Mouse (Mus musculus): ENCODE results near the gene Cntnap5c. TPM values are rescaled to one million over a fixed set of nuclear protein-coding genes. Genes with fewer than 3 reads are reported as not detected.

Gene Cntnap5c
- not detected in 2 replicates for polyA plus RNA-seq (2016; fragmentation: Nextera tagmentation; extraction: Ambion mirVana)

GRCm38 (mm10) chr17:57768622-57769610 is at the start of gene Cntnap5c:
TSS of gene Cntnap5c (plus strand) at chr17:57769570.
- H3K27me3 ChIP-seq (replicated peaks; ENCODE audit: low read depth, poor library complexity, severe bottlenecking) = no peaks in the 10 kb centered on the region
- H3K27ac ChIP-seq (replicated peaks) = no peak within 1 kb of the TSS
- DNase-seq (ENCODE audit: low spot score) = peak; percentile 85
- peaks cover 4% of the 10 kb centered on the region; the same call in 1 of the 2 replicates for H3K4me1 ChIP-seq
- WGBS = 20% methylated on average over 26 of the region's 26 CpGs
- H3K36me3 ChIP-seq (replicated peaks) = no peaks in the 10 kb centered on the region
- no peaks in the 10 kb centered on the region for H3K9me3 ChIP-seq
- H3K4me3 ChIP-seq = 0 out of 2 replicates have a peak within 1 kb of the TSS, but pooled peaks have one; percentile 33

GRCm38 (mm10) chr17:57742119-57742518 is 27.3 kb upstream of the Cntnap5c start, which contains the start of gene Gm21834:
TSS of gene Gm21834 (minus strand) at chr17:57742219.
- Histone ChIP-seq H3K9me3 (no peaks in the 10 kb centered on the region), H3K4me1 (no peaks in the 10 kb centered on the region), H3K4me3 (no peak within 1 kb of the TSS), H3K36me3 (replicated peaks) (no peaks in the 10 kb centered on the region), H3K27ac (replicated peaks) (no peak within 1 kb of the TSS), H3K27me3 (replicated peaks; ENCODE audit: low read depth, poor library complexity, severe bottlenecking) (no peaks in the 10 kb centered on the region)
- no peak for DNase-seq (ENCODE audit: low spot score)
- 85% methylated on average over 5 of the region's 5 CpGs for WGBS

GRCm38 (mm10) chr17:57758033-57758432 is 11.3 kb upstream of the Cntnap5c start:
- no peak for DNase-seq (ENCODE audit: low spot score)
- 75% methylated on average over 1 of the region's 1 CpGs for WGBS
- Histone ChIP-seq H3K4me1 (no peaks in the 10 kb centered on the region), H3K4me3 (no peak overlapping the region), H3K27ac (replicated peaks) (no peak overlapping the region), H3K27me3 (replicated peaks; ENCODE audit: low read depth, poor library complexity, severe bottlenecking) (no peaks in the 10 kb centered on the region), H3K36me3 (replicated peaks) (no peaks in the 10 kb centered on the region), H3K9me3 (no peaks in the 10 kb centered on the region)

- Histone ChIP-seq H3K9me3 (no peaks in the 10 kb centered on the region), H3K36me3 (replicated peaks) (no peaks in the 10 kb centered on the region), H3K27ac (replicated peaks) (no peak overlapping the region), H3K4me3 (no peak overlapping the region), H3K4me1 (peaks cover 4% of the 10 kb centered on the region; the same call in 1 of the 2 replicates), H3K27me3 (replicated peaks; ENCODE audit: low read depth, poor library complexity, severe bottlenecking) (no peaks in the 10 kb centered on the region)
- DNase-seq (ENCODE audit: low spot score) = no peak
Observed at GRCm38 (mm10) chr17:57767306-57767705, 2.1 kb upstream of the Cntnap5c start.

- Histone ChIP-seq H3K36me3 (replicated peaks) (no peaks in the 10 kb centered on the region), H3K9me3 (no peaks in the 10 kb centered on the region), H3K27me3 (replicated peaks; ENCODE audit: low read depth, poor library complexity, severe bottlenecking) (no peaks in the 10 kb centered on the region), H3K4me3 (no peak overlapping the region), H3K4me1 (peaks cover 4% of the 10 kb centered on the region; the same call in 1 of the 2 replicates), H3K27ac (replicated peaks) (no peak overlapping the region)
- DNase-seq (ENCODE audit: low spot score) = no peak
- 21% methylated on average over 4 of the region's 4 CpGs for WGBS
Observed at GRCm38 (mm10) chr17:57770904-57771303, 1.5 kb downstream of the Cntnap5c start.

- DNase-seq (ENCODE audit: low spot score) = no peak
- Histone ChIP-seq H3K4me1 (no peaks in the 10 kb centered on the region), H3K9me3 (no peaks in the 10 kb centered on the region), H3K4me3 (no peak overlapping the region), H3K36me3 (replicated peaks) (no peaks in the 10 kb centered on the region), H3K27ac (replicated peaks) (no peak overlapping the region), H3K27me3 (replicated peaks; ENCODE audit: low read depth, poor library complexity, severe bottlenecking) (no peaks in the 10 kb centered on the region)
- 76% methylated on average over 1 of the region's 1 CpGs for WGBS
Observed at GRCm38 (mm10) chr17:57788161-57788799, 18.9 kb downstream of the Cntnap5c start.

GRCm38 (mm10) chr17:57795408-57795807 is 26.0 kb downstream of the Cntnap5c start:
- Histone ChIP-seq H3K4me1 (no peaks in the 10 kb centered on the region), H3K4me3 (no peak overlapping the region), H3K27me3 (replicated peaks; ENCODE audit: low read depth, poor library complexity, severe bottlenecking) (no peaks in the 10 kb centered on the region), H3K9me3 (no peaks in the 10 kb centered on the region), H3K36me3 (replicated peaks) (no peaks in the 10 kb centered on the region), H3K27ac (replicated peaks) (no peak overlapping the region)
- WGBS = 80% methylated on average over 3 of the region's 3 CpGs
- no peak for DNase-seq (ENCODE audit: low spot score)

- H3K27me3 ChIP-seq (replicated peaks; ENCODE audit: low read depth, poor library complexity, severe bottlenecking) = no peaks in the 10 kb centered on the region
- no peak overlapping the region for H3K4me3 ChIP-seq
- H3K4me1 ChIP-seq = no peaks in the 10 kb centered on the region
- H3K36me3 ChIP-seq (replicated peaks) = no peaks in the 10 kb centered on the region
- H3K9me3 ChIP-seq = no peaks in the 10 kb centered on the region
- DNase-seq (ENCODE audit: low spot score) = no peak
- H3K27ac ChIP-seq (replicated peaks) = no peak overlapping the region
- 81% methylated on average over 3 of the region's 3 CpGs for WGBS
Observed at GRCm38 (mm10) chr17:57796668-57797311, 27.4 kb downstream of the Cntnap5c start.

GRCm38 (mm10) chr17:57799414-57799985 is 30.1 kb downstream of the Cntnap5c start:
- WGBS = 74% methylated on average over 3 of the region's 3 CpGs
- no peaks in the 10 kb centered on the region for H3K27me3 ChIP-seq (replicated peaks; ENCODE audit: low read depth, poor library complexity, severe bottlenecking)
- H3K4me3 ChIP-seq = no peak overlapping the region
- H3K9me3 ChIP-seq = no peaks in the 10 kb centered on the region
- H3K4me1 ChIP-seq = no peaks in the 10 kb centered on the region
- H3K27ac ChIP-seq (replicated peaks) = no peak overlapping the region
- H3K36me3 ChIP-seq (replicated peaks) = no peaks in the 10 kb centered on the region
- no peak for DNase-seq (ENCODE audit: low spot score)

- H3K9me3 ChIP-seq = no peaks in the 10 kb centered on the region
- no peak overlapping the region for H3K4me3 ChIP-seq
- no peaks in the 10 kb centered on the region for H3K27me3 ChIP-seq (replicated peaks; ENCODE audit: low read depth, poor library complexity, severe bottlenecking)
- WGBS = 80% methylated on average over 1 of the region's 1 CpGs
- no peaks in the 10 kb centered on the region for H3K36me3 ChIP-seq (replicated peaks)
- H3K4me1 ChIP-seq = no peaks in the 10 kb centered on the region
- DNase-seq (ENCODE audit: low spot score) = no peak
- no peak overlapping the region for H3K27ac ChIP-seq (replicated peaks)
Observed at GRCm38 (mm10) chr17:57801180-57801579, 31.8 kb downstream of the Cntnap5c start.

GRCm38 (mm10) chr17:57837090-57837971 is 68.0 kb downstream of the Cntnap5c start:
- Histone ChIP-seq H3K27ac (replicated peaks) (no peak overlapping the region), H3K36me3 (replicated peaks) (no peaks in the 10 kb centered on the region), H3K9me3 (no peaks in the 10 kb centered on the region), H3K27me3 (replicated peaks; ENCODE audit: low read depth, poor library complexity, severe bottlenecking) (no peaks in the 10 kb centered on the region), H3K4me1 (no peaks in the 10 kb centered on the region), H3K4me3 (no peak overlapping the region)
- DNase-seq (ENCODE audit: low spot score) = no peak

Measured in embryonic facial prominence, embryonic 10.5 days (tissue).